25 mouse cellular contexts compared by ENCODE assay signal in the genomic region with DNA sequence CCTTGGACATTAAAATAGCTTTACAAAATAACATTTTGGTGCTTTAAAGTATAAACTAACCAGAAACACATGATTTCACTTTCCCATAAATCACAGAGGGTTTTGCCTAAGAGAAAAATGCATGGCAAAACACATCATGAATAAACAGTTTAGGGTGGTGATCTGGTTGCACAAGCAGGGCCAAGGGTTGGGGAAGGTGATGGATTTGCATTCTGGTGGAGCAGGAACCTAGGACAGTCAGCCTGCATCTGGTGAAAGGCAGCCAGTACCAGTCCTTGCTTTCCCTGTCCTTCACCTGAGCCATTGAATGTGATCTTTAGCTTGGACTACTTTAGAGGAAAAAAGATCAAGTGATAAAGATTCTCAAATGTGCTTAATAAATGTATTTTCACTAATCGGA.
A peak's percentile ranks its signal among the peaks of the same experiment; 100 is the strongest.
DNase-seq lines count a peak whose midpoint lies in the region; ATAC-seq and TF ChIP-seq lines count a peak whose summit lies in the region.
"Had no signal": no experiment of that assay in that cellular context is flagged by ENCODE, and none has a peak within 500 bp of the region (broad histone marks: within the 10 kb centered on the region; RNA-seq: fewer than 3 reads in every experiment).

No protein-coding gene starts in this region.

- peak; percentile 28 for DNase-seq in heart, adult 11 months
- no peak for DNase-seq in heart, postnatal 25 days (ENCODE audit: low spot score)
- peak; percentile 74 for DNase-seq in kidney, adult 2 months
- peak; percentile 29 to 78 for DNase-seq in kidney, postnatal 25 days
- no peak for DNase-seq in embryo, embryonic 10 days (ENCODE audit: low spot score)
- DNase-seq: adrenal gland, adult 8-10 months; adrenal gland, postnatal 25 days; cerebellum, adult 11-12 months; cerebellum, adult 8-10 months; cerebellum, postnatal 10 days; cerebellum, postnatal 36 days; forebrain, postnatal 0 days; gastrocnemius, adult 2 months; gastrocnemius, postnatal 14 days; heart, adult 18-20 months; heart, postnatal 10 days; heart, postnatal 4 days had no signal

- no peaks in the 10 kb centered on the region for H3K36me3 ChIP-seq in kidney, adult 2 months (ENCODE audit: control insufficient read depth, insufficient read depth, low read length)
- H3K36me3 ChIP-seq in kidney, embryonic 14.5 days (ENCODE audit: control insufficient read depth, insufficient read depth, low read length), result no peaks in the 10 kb centered on the region
- H3K36me3 ChIP-seq: forebrain, embryonic 10.5 days; heart, embryonic 12.5 days; heart, embryonic 15.5 days had no signal

- H3K4me1 ChIP-seq in kidney, adult 2 months (ENCODE audit: control insufficient read depth, insufficient read depth, low read length), result peaks cover 5% of the 10 kb centered on the region; the same call in 1 of the 2 replicates
- no peaks in the 10 kb centered on the region for H3K4me1 ChIP-seq in kidney, embryonic 14.5 days (ENCODE audit: control insufficient read depth, insufficient read depth, low read length)
- H3K4me1 ChIP-seq: heart, embryonic 12.5 days; heart, embryonic 15.5 days had no signal

- TF ChIP-seq POLR2A in kidney, adult 2 months (IDR thresholded peaks at IDR 0.05; ENCODE audit: low read depth, low read length), result no peak

- H3K4me2 ChIP-seq in kidney, embryonic 14.5 days (replicated peaks; ENCODE audit: low read depth, low read length), result no peak overlapping the region
- H3K4me2 ChIP-seq: heart, embryonic 12.5 days; heart, embryonic 15.5 days; hindbrain, embryonic 14.5 days had no signal

- no peak overlapping the region for H3K9ac ChIP-seq in kidney, embryonic 14.5 days (ENCODE audit: low read depth, low read length)
- H3K9ac ChIP-seq: forebrain, postnatal 0 days; heart, embryonic 12.5 days; heart, embryonic 15.5 days; hindbrain, embryonic 14.5 days had no signal

- ATAC-seq in kidney, embryonic 14.5 days (ENCODE audit: low FRiP score, low TSS enrichment), result no peak
- ATAC-seq in megakaryocyte progenitor cell, adult 5-6 weeks (replicated peaks; ENCODE audit: poor library complexity), result no peak
- ATAC-seq: activated CD4-positive, CD25-positive, alpha-beta regulatory T cell, adult 4 months; forebrain, embryonic 14.5 days; forebrain, postnatal 0 days had no signal

- H3K4me3 ChIP-seq in kidney, adult 2 months (ENCODE audit: insufficient read depth, low read depth, low read length), result no peak overlapping the region
- no peak overlapping the region for H3K4me3 ChIP-seq in kidney, embryonic 14.5 days (ENCODE audit: low read length)
- H3K4me3 ChIP-seq: forebrain, embryonic 10.5 days; gastrocnemius, adult 2 months; heart, embryonic 12.5 days; heart, embryonic 15.5 days had no signal

- H3K27ac ChIP-seq in kidney, adult 2 months (ENCODE audit: insufficient read depth, low read depth, low read length), result no peak overlapping the region; the same call in 1 of the 2 replicates
- H3K27ac ChIP-seq in kidney, embryonic 14.5 days (ENCODE audit: low read depth, low read length), result no peak overlapping the region
- H3K27ac ChIP-seq: forebrain, embryonic 10.5 days; gastrocnemius, adult 2 months; heart, embryonic 15.5 days; hindbrain, embryonic 14.5 days had no signal

- H3K27me3 ChIP-seq in kidney, adult 2 months (replicated peaks; ENCODE audit: control insufficient read depth, insufficient read depth, low read length), result no peaks in the 10 kb centered on the region
- H3K27me3 ChIP-seq in kidney, embryonic 14.5 days (ENCODE audit: control insufficient read depth, insufficient read depth, low read length), result no peaks in the 10 kb centered on the region
- H3K27me3 ChIP-seq: heart, embryonic 12.5 days; heart, embryonic 15.5 days had no signal

- intact Hi-C loops in heart, postnatal 25 days (cut with DNase I), result no loop called here

- WGBS in kidney, adult 2 months, result 72% methylated on average over 1 of the region's 1 CpGs
- 86% methylated on average over 1 of the region's 1 CpGs for WGBS in kidney, embryonic 14.5 days

- H3K9me3 ChIP-seq in kidney, embryonic 14.5 days (ENCODE audit: control insufficient read depth, low read length), result no peaks in the 10 kb centered on the region
- H3K9me3 ChIP-seq: forebrain, embryonic 10.5 days; heart, embryonic 12.5 days; heart, embryonic 15.5 days had no signal

- no peak for TF ChIP-seq CTCF in kidney, adult 2 months (conservative IDR thresholded peaks at IDR 0.05; ENCODE audit: insufficient read depth, insufficient read length, low read depth, low read length)

Comparison
In these comparisons a context has a peak if more than half of its experiments do, and no peak if none do; other contexts are left out.
1. DNase-seq: peak in heart, adult 11 months (single experiment), kidney, adult 2 months (single experiment) and kidney, postnatal 25 days (2 of 2); none in heart, postnatal 25 days (single experiment) and embryo, embryonic 10 days (single experiment).